Mouse (Mus musculus) large intestine, adult 2 months (tissue): ENCODE measurements around the gene Rgs12. TPM values are rescaled to one million over a fixed set of nuclear protein-coding genes. Genes with fewer than 3 reads are reported as not detected.

Experiments used
- DNase-seq: peaks from one replicate; pipeline ENCODE4 v3.0.0-alpha.2; 2012; ENCODE audit warnings: low read depth, low spot score
- WGBS: fragments of 180-500 bp; shearing (Covaris S2); methylation state at CpG from one replicate; pipeline ENCODE4 v1.1.7; 2018; 5-methylcytosine and 5-hydroxymethylcytosine counted together
- polyA plus RNA-seq: library from polyadenylated mRNA; depleted of rRNA; stranded (reverse); fragments of >200 nt; gene quantifications from 2 replicates; pipeline ENCODE4 v1.2.3, GENCODE M21; 2012

The Rgs12 gene
- polyA plus RNA-seq, 1 experiment, result 7.5 TPM

GRCm38 (mm10) chr5:35011156-35011923, 62.1 kb downstream of the Rgs12 start:
- no peak for DNase-seq
- WGBS, result 96% methylated on average over 6 of the region's 6 CpGs

GRCm38 (mm10) chr5:35014036-35014435, 64.8 kb downstream of the Rgs12 start:
- WGBS, result 80% methylated on average over 6 of the region's 6 CpGs
- DNase-seq, result no peak

GRCm38 (mm10) chr5:35019673-35020300, 70.5 kb downstream of the Rgs12 start:
- WGBS, result 67% methylated on average over 9 of the region's 9 CpGs
- no peak for DNase-seq

- 57% methylated on average over 9 of the region's 9 CpGs for WGBS
- no peak for DNase-seq
Measured at GRCm38 (mm10) chr5:35020410-35021241, 71.4 kb downstream of the Rgs12 start.

GRCm38 (mm10) chr5:35024975-35025374, 75.7 kb downstream of the Rgs12 start:
- no peak for DNase-seq
- WGBS, result 12% methylated on average over 2 of the region's 2 CpGs

- 84% methylated on average over 1 of the region's 1 CpGs for WGBS
Measured at GRCm38 (mm10) chr5:35029303-35029702, 80.1 kb downstream of the Rgs12 start.

GRCm38 (mm10) chr5:35029755-35030154, 80.5 kb downstream of the Rgs12 start:
- DNase-seq, result no peak
- WGBS, result 92% methylated on average over 5 of the region's 5 CpGs

More at GRCm38 (mm10) chr5:35029303-35029702, 80.1 kb downstream of the Rgs12 start:
- no peak for DNase-seq

- 57% methylated on average over 5 of the region's 5 CpGs for WGBS
- no peak for DNase-seq
Measured at GRCm38 (mm10) chr5:35033068-35033467, 83.8 kb downstream of the Rgs12 start.

GRCm38 (mm10) chr5:35033619-35034018, 84.4 kb downstream of the Rgs12 start:
- no peak for DNase-seq
- 90% methylated on average over 1 of the region's 1 CpGs for WGBS

- 87% methylated on average over 5 of the region's 5 CpGs for WGBS
- DNase-seq, result no peak
Measured at GRCm38 (mm10) chr5:35035141-35035540, 85.9 kb downstream of the Rgs12 start.

- DNase-seq, result no peak
- 54% methylated on average over 4 of the region's 4 CpGs for WGBS
Measured at GRCm38 (mm10) chr5:35035795-35036194, 86.5 kb downstream of the Rgs12 start.

GRCm38 (mm10) chr5:35037438-35037837, 88.2 kb downstream of the Rgs12 start:
- no peak for DNase-seq

GRCm38 (mm10) chr5:35041268-35041829, 92.1 kb downstream of the Rgs12 start, which contains the start of gene Hgfac:
Hgfac (plus strand) TSS chr5:35041509.
- 15% methylated on average over 6 of the region's 6 CpGs for WGBS
- peak; percentile 70 for DNase-seq

- 35% methylated on average over 10 of the region's 10 CpGs for WGBS
- DNase-seq, result no peak
Measured at GRCm38 (mm10) chr5:35042431-35043109, 93.3 kb downstream of the Rgs12 start.

- 0% methylated on average over 1 of the region's 1 CpGs for WGBS
- DNase-seq, result peak; percentile 72
Measured at GRCm38 (mm10) chr5:35043110-35043451, 93.8 kb downstream of the Rgs12 start.

- 73% methylated on average over 5 of the region's 5 CpGs for WGBS
- no peak for DNase-seq
Measured at GRCm38 (mm10) chr5:35050541-35050940, 101.3 kb downstream of the Rgs12 start.

- no peak for DNase-seq
Measured at GRCm38 (mm10) chr5:35054628-35055027, 105.4 kb downstream of the Rgs12 start.

GRCm38 (mm10) chr5:35055076-35055475, 105.8 kb downstream of the Rgs12 start:
- no peak for DNase-seq
- WGBS, result 19% methylated on average over 12 of the region's 12 CpGs

More at GRCm38 (mm10) chr5:35054628-35055027, 105.4 kb downstream of the Rgs12 start:
- 88% methylated on average over 3 of the region's 3 CpGs for WGBS

GRCm38 (mm10) chr5:35056604-35057432, 107.6 kb downstream of the Rgs12 start, which contains the start of gene Dok7:
Dok7 (plus strand) TSS chr5:35056766.
- under 1% methylated on average over 70 of the region's 74 CpGs for WGBS
- DNase-seq, result no peak
